Mouse (Mus musculus) heart, postnatal 0 days (tissue): ENCODE measurements around the gene 1810024B03Rik.

Experiments used
- CTCF ChIP-seq: IDR thresholded peaks from 2 replicates; pipeline ENCODE4 v1.5.1; 2016; ENCODE audit warnings: antibody characterized with exemption, control low read depth, low read depth
- EP300 ChIP-seq: IDR thresholded peaks from 2 replicates; pipeline ENCODE4 v1.6.1; 2016; ENCODE audit warnings: antibody characterized with exemption, low read depth

DNA sequence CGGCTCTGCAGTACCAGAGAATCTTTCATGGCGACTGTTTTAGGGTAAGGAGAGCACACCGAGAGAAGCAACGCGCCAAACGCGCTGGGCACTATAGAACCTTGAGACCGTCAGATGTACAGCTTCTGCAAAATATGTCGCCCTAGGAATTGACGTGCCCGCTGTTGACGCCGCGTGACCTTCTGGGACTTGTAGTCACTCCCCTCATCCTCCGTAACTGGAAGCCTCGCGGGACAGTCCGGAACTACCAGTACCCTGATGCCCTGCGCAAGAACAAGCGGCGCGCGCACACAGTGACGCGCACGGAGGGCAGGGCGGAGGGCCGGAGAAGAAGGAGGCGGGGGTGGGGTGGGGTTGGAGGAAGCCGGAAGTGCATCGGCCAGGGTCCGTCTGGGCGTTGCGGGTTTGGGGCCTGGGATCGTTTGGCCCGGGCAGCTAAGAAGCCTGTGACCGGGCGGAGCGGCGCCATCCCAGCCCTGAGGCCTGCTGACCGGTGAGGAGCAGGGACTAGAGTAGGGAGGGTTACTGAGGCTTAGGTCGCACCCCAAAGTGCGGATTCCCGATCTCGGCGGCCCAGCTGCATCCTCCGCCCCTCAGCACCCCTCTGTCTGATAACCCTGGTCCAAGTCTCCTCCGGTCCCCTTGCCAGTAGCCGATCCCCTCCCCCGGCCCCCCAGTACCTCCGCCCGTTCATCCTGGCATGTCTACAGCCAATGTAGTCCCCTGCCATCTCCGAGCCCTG lies 39.7 kb upstream of the 1810024B03Rik start, which contains the start of the genes Ciao1 and Tmem127:
- TF ChIP-seq CTCF (no peak), EP300 (no peak)
